Mouse (Mus musculus) bone marrow macrophage, adult 2 months (primary cell): ENCODE measurements around the gene Slc35b3.

Source experiments
- CTCF ChIP-seq: IDR thresholded peaks from 2 replicates; pipeline ENCODE4 v1.5.1; 2012; ENCODE audit warnings: low read depth, mild to moderate bottlenecking, low read length, moderate library complexity
- POLR2A ChIP-seq: IDR thresholded peaks from 2 replicates; pipeline ENCODE4 v1.6.1; 2012; ENCODE audit warnings: mild to moderate bottlenecking, low read depth, low read length, borderline replicate concordance

DNA sequence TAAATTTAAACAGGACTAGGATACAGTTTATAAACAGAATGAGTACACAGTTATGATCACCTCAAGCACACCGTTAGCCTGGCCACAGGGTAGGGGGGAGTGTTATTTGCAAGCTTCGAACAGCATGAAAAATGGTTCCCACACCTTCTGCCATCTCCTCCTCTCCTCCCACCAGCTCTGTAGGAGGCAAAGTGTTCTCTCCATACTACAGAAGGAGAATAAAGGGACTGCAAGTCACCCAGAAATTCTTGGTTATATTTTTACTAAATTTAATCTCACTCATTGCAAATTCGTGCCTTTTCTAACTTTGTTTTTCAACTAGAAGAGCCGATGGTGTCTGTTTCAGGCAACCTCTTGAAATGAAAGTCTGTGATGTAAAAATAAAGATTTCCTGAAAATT, 18.9 kb downstream of the Slc35b3 start:
- no peak for TF ChIP-seq POLR2A
- TF ChIP-seq CTCF: no peak
